Mouse (Mus musculus) myocyte (in vitro differentiated cells): ENCODE data around the gene Sstr3.

Source experiments
- E2F4 ChIP-seq: IDR thresholded peaks from one replicate; pipeline ENCODE4 v1.6.1; 2011; ENCODE audit warnings: mild to moderate bottlenecking, control low read depth, moderate library complexity; ENCODE audit not compliant: insufficient read depth
- MAX ChIP-seq: IDR thresholded peaks from one replicate; pipeline ENCODE4 v1.6.1; 2011; ENCODE audit warnings: low read depth, mild to moderate bottlenecking, control low read depth
- MYOG ChIP-seq, 3 experiments: IDR thresholded peaks; one replicate each; pipeline ENCODE4 v1.6.1; 2011; ENCODE audit warnings: control low read depth in 2 of 3, low read depth in 2 of 3, mild to moderate bottlenecking in 2 of 3; ENCODE audit not compliant: insufficient read length in 2 of 3, control insufficient read depth in 1 of 3, insufficient read depth in 1 of 3
- POLR2A ChIP-seq: IDR thresholded peaks from one replicate; pipeline ENCODE4 v1.6.1; 2011; ENCODE audit warnings: low read depth, mild to moderate bottlenecking, control low read depth, moderate library complexity; ENCODE audit not compliant: insufficient read length
- POLR2AphosphoS2 ChIP-seq: IDR thresholded peaks from one replicate; pipeline ENCODE4 v1.6.1; 2011; ENCODE audit warnings: low read depth, control low read depth; ENCODE audit not compliant: insufficient read length
- REST ChIP-seq: IDR thresholded peaks from one replicate; pipeline ENCODE4 v1.6.1; 2011; ENCODE audit warnings: mild to moderate bottlenecking, control low read depth, moderate library complexity; ENCODE audit not compliant: insufficient read depth, insufficient read length
- TCF12 ChIP-seq: IDR thresholded peaks from one replicate; pipeline ENCODE4 v1.6.1; 2011; ENCODE audit warnings: mild to moderate bottlenecking, control low read depth; ENCODE audit not compliant: poor library complexity, insufficient read depth, severe bottlenecking
- TCF3 ChIP-seq: IDR thresholded peaks from one replicate; pipeline ENCODE4 v1.6.1; 2011; ENCODE audit warnings: low read depth, control low read depth; ENCODE audit not compliant: insufficient read length
- USF1 ChIP-seq: IDR thresholded peaks from one replicate; pipeline ENCODE4 v1.6.1; 2011; ENCODE audit warnings: low read depth, mild to moderate bottlenecking, control low read depth, moderate library complexity

- TF ChIP-seq POLR2A (no peak), MAX (no peak), MYOG (IDR thresholded peaks at IDR 0.05; ENCODE audit: control insufficient read depth in 1 of 3, insufficient read depth in 1 of 3, insufficient read length in 2 of 3, low read depth in 2 of 3) (no peak), TCF12 (no peak), USF1 (no peak), TCF3 (no peak), E2F4 (no peak), POLR2AphosphoS2 (no peak), REST (no peak)
Measured at GRCm38 (mm10) chr15:78544561-78545001, at the start of gene Sstr3.
